Mouse (Mus musculus) yolk sac, embryonic 10.5 days (tissue): ENCODE measurements around the gene Hoxb4.
A peak's percentile ranks its signal among the peaks of the same experiment; 100 is the strongest.

ENCODE experiments used
- DNase-seq: peaks from one replicate; pipeline ENCODE4 v3.0.0-alpha.2; 2017; ENCODE audit warnings: low spot score

The Hoxb4 gene

DNA sequence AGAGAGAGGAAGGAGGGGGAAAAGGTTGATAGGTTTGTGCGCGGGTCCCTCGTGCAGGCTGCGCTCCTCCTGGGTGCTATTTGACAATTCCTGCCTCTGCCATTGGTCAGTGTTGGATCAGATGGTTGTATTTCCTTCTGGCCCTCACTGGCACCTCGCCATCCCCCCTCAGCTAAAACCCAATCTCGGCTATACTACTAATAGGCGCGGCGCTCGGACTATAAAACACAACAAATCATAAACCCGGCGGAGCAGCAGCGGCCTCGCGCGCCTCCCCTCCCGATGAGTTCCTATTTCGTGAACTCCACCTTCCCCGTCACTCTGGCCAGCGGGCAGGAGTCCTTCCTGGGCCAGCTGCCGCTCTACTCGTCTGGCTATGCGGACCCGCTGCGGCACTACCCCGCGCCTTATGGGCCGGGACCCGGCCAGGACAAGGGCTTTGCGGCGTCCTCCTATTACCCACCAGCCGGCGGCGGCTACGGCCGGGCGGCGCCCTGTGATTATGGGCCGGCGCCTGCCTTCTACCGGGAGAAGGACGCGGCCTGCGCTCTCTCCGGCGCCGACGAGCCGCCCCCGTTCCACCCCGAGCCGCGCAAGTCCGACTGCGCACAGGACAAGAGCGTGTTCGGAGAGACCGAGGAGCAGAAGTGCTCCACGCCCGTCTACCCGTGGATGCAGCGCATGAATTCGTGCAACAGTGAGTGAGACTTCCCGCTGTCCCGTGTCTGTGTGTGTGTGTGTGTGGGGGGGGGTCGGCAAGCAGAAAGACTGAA is 19.0 kb upstream of the Hoxb4 start:
- DNase-seq: no peak

DNA sequence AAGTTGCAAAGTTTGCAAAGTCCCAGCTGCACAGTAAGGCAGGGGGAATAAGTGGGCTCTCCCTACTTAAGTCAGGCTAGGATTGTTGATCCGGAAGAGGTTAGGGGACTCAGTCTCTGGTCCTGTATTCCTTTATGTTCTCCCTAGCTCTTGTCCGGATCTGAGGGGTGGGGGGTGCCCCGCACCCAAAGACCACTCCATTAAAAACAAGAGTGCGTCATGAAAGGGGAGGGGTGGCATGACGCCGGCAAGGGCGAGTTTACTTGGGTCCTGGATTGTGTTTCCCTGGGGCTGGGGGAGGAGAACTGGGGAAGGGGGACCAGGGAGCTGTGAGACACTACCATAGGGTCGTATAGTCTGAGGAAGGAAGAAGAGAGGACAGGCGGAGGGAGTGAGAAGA is 18.3 kb upstream of the Hoxb4 start:
- DNase-seq: no peak

DNA sequence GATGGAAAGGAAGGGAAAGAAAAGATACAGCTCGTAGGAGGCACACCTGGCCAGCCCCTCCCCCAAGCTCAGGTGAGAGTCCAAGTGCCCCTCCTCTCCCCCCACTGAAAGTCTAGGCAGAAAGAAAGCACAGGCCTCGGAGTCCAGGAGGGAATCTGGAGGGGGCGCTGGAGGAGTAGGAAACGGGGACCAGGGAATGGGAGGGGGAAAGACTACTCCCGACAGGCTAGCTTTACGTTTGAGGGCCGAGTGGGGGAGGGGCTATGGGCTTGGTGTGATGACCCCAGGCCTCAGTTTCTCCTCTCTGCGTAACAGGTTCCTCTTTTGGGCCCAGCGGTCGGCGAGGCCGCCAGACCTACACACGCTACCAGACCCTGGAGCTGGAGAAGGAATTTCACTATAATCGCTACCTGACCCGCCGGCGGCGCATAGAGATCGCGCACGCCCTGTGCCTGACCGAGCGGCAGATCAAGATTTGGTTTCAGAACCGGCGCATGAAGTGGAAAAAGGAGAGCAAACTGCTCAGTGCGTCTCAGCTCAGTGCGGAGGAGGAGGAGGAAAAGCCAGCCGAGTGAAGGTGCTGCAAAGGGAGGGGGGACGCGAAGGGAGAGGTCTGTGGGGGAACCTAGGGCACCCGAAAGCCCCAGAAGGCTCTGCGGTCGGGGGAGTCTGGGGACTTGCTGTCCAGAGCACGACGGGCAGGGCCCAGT is 17.6 kb upstream of the Hoxb4 start:
- DNase-seq: no peak

DNA sequence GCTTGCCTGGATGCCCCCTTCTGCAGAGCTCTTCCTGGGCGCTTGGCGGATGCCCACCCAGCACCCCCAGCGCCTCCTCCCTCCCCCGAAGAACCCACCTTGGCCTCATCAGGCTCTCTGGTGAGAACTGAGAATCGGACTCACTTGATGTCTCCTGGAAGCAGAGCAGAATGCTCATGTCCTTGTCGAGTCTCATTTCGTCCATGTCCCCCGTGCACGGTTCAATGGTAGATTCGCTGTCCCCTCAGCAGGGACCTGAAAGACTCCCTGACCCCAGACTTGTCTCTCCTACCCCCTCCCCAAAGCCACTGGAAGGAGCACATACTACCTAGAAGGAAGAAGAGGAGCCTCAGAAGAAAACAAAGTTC is 17.0 kb upstream of the Hoxb4 start:
- DNase-seq: no peak

DNA sequence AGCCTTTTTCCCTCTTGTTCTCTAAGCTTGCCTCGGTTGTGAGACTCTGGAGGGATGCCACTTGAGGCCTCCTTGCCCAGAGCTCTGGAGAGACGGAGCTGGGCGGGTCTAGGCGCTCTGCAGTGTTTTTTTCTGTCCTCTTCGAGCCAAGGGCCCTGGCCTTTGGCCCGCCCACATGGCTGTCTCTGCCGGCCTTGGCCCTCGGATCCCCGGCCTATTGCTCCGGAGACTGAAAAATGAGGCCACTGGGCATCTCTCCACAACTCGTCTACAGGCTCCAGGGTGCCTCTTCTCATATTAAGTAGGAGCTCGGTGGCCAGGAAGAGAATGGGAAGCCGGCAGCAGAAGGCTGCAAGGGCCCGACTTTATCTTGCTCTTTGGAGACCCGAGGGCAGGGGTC is 16.2 kb upstream of the Hoxb4 start:
- DNase-seq: no peak

DNA sequence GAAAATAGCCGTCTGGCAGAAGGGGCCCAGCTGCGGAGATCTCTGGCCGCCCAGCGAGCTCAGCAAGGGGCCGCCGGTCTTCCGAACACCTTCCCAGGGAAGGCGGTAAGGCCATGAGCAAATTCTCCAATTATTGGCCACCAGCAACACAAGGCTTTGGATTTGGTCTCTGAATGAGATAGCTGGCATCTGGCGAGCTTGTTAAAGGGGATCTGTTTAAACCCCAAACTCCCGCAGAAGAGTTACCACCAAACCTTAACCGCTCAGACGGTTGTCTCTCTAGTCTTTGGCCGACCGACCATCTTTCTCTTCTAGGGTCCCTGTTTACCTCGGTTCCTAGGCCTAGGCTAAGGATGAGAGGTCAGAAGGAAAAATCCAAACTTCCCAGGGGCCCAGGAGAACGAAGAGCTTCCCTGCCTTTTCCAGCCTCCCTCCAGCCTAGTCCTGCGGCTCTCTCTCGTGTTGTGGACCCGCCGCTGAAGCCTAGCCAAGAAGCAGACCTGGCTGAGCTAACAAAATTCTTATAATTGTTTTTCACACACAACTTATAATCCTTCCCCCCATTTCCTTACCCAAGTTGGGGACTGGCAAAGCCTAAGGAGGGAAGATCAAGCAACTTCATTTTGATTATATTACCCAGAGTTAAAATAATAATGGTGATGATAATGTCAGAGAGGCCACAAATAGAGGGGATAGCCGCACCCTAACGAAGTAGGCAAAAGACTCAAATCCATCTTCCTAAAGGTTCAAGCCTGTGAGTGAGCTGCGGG is 15.5 kb upstream of the Hoxb4 start:
- no peak for DNase-seq

DNA sequence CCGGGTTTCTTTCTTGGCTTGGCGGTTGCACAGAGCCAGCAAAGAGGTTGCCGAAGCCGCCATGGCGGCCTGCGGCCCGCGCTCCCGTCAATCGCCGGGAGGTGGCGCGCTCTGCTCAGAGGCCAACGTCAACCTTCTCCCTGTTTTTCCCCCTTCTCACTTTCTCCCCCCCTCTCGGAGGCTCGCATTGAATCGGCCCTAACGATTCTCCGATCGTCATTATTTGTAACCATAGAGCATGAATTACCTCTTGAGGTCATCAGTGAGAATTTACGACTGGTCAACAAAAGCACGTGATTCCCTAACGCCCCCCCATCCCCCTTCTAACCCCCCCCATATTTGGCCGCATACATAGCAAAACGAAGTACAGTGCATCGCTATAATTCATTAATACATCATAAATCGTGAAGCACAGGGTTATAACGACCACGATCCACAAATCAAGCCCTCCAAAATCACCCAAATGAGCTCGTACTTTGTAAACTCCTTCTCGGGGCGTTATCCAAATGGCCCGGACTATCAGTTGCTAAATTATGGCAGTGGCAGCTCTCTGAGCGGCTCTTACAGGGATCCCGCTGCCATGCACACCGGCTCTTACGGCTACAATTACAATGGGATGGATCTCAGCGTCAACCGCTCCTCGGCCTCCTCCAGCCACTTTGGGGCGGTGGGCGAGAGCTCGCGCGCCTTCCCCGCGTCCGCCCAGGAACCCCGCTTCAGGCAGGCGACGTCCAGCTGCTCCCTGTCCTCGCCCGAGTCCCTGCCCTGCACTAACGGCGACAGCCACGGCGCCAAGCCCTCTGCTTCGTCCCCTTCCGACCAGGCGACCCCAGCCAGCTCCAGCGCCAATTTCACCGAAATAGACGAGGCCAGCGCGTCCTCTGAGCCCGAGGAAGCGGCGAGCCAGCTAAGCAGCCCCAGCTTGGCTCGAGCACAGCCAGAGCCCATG is 14.6 kb upstream of the Hoxb4 start, which contains the start of gene Hoxb5:
Gene Hoxb5 (plus strand): TSS at position 186 of the 949 bp plus-strand sequence.
- peak; percentile 83 for DNase-seq

DNA sequence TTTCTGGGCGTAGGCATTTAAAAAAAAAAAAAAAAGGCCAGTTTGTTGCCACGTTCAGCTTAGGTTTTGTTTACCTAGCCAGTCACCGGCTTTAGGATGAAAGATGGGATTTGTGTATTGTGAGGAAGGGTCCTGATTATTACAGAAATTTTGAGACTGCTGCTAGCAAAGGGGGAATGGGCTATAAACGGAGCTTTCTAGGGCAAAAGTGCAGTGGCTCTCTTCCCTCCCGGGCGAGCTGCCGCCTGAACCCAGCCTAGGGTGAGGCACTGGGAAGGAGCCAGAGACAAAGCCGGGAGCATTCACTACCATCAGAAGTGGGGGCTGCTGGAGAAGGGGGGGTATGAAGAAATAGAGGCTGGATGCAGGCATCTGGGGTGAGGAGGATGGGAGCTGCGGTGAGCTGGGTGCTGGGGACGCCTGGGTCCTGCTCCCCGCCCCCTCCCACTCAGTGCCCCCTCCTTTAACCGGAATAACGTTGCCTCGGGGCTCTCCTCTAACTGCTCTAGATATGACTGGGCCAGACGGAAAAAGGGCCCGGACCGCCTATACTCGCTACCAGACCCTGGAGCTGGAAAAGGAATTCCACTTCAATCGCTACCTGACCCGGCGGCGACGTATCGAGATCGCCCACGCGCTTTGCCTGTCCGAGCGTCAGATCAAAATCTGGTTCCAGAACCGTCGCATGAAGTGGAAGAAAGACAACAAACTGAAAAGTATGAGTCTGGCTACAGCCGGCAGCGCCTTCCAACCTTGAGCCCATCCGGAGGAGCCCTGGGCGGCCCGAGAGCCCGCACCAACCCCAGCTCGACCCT is 13.5 kb upstream of the Hoxb4 start:
- DNase-seq: no peak

GRCm38 (mm10) chr11:96305505-96306182 is 12.4 kb upstream of the Hoxb4 start:
- no peak for DNase-seq

GRCm38 (mm10) chr11:96306183-96306907 is 11.7 kb upstream of the Hoxb4 start:
- DNase-seq: no peak

DNA sequence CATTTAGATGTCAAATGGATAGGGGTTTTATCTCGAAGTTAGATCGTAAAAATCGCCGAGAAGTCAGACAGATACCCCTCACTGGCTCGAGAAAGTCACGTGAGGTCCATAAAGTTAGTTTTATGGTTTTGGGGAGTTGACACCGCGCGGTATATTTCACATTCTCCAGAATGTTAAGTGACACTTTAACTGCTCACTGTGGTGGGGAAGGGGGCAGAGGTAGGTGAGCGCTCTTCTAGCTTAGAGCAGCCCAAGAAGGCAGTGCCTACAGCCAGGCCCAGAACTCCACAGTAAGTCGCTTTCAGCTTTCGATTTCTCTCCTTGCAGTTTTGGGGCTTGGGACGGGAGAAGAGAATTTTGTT is 11.2 kb upstream of the Hoxb4 start:
- DNase-seq: no peak

- DNase-seq: no peak
Measured at GRCm38 (mm10) chr11:96308763-96309162, 9.3 kb upstream of the Hoxb4 start.

DNA sequence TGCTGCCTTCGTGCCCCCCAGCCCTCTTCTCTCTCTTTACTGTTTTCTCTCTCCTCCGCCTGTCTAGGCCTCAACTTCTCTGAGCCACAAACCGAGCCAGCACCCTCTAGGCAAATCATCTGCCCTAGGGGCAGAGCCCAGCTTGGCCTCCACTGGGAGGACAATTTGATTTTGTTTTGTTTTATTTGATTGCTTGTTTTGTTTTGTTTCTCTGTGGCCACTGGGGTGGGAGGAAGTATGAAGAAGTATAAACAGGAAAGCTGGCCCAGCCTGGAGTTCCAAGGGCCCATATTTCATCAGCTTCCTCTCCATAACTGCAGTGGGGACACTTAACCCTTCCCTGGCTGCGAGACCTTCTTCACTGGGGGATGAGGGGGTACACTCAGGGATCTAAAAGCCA is 8.8 kb upstream of the Hoxb4 start:
- no peak for DNase-seq

- no peak for DNase-seq
Measured at GRCm38 (mm10) chr11:96310183-96310938, 7.7 kb upstream of the Hoxb4 start.

- DNase-seq: no peak
Measured at GRCm38 (mm10) chr11:96311097-96311496, 7.0 kb upstream of the Hoxb4 start.

- no peak for DNase-seq
Measured at GRCm38 (mm10) chr11:96311520-96312417, 6.3 kb upstream of the Hoxb4 start.

DNA sequence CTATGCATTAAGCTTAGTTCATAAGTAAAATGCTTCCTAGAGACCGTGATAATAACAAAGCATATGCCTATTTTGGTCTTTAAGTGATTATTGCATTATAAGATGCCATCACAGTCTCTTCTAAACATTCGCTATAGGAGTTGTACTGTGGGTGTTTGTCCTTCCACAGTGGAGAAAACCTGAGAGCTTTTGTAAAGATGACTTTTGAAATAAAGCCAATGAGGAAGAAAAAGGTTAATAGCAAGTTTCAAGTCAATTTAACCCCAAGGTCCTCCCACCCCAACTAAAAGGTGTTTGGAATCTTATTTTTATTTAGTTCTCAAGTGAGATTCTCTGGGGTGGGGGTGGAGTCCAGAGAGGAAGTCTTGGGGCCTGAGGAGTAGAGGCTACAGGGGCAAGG is 4.9 kb upstream of the Hoxb4 start:
- no peak for DNase-seq
